Mouse (Mus musculus) MEL (cell line): ENCODE results near the gene Gm29776.

Experiments
- CTCF ChIP-seq, 3 experiments: IDR thresholded peaks in 2 of 3; conservative IDR thresholded peaks in 1 of 3; 2 replicates each; pipeline ENCODE4 v1.5.1; 2011 to 2012; ENCODE audit warnings: low read length in 3 of 3, low read depth in 2 of 3, mild to moderate bottlenecking in 2 of 3, improper control_type of control experiment in 1 of 3, inconsistent platforms in 1 of 3, mixed read lengths in 1 of 3, moderate library complexity in 1 of 3; ENCODE audit not compliant: control insufficient read depth in 1 of 3, insufficient read depth in 1 of 3, poor library complexity in 1 of 3, severe bottlenecking in 1 of 3
- GABPA ChIP-seq: IDR thresholded peaks from 2 replicates; pipeline ENCODE4 v1.6.1; 2012; ENCODE audit warnings: low read depth, mild to moderate bottlenecking, inconsistent platforms, low read length, improper control_type of control experiment, moderate library complexity
- MAFK ChIP-seq: IDR thresholded peaks from 2 replicates; pipeline ENCODE4 v1.6.1; 2011; ENCODE audit warnings: low read depth, mild to moderate bottlenecking, low read length, improper control_type of control experiment, borderline replicate concordance
- POLR2A ChIP-seq, 2 experiments: IDR thresholded peaks; 2 replicates each; pipeline ENCODE4 v1.6.1; 2011 to 2012; ENCODE audit warnings: low read length in 2 of 2, mild to moderate bottlenecking in 2 of 2, control low read depth in 1 of 2, improper control_type of control experiment in 1 of 2, low read depth in 1 of 2, moderate library complexity in 1 of 2; ENCODE audit not compliant: control insufficient read depth in 1 of 2, insufficient read depth in 1 of 2, poor library complexity in 1 of 2
- ZMIZ1 ChIP-seq: IDR thresholded peaks from 2 replicates; pipeline ENCODE4 v1.6.1; 2012; ENCODE audit warnings: low read depth, mild to moderate bottlenecking, inconsistent platforms, low read length, improper control_type of control experiment, moderate library complexity

DNA sequence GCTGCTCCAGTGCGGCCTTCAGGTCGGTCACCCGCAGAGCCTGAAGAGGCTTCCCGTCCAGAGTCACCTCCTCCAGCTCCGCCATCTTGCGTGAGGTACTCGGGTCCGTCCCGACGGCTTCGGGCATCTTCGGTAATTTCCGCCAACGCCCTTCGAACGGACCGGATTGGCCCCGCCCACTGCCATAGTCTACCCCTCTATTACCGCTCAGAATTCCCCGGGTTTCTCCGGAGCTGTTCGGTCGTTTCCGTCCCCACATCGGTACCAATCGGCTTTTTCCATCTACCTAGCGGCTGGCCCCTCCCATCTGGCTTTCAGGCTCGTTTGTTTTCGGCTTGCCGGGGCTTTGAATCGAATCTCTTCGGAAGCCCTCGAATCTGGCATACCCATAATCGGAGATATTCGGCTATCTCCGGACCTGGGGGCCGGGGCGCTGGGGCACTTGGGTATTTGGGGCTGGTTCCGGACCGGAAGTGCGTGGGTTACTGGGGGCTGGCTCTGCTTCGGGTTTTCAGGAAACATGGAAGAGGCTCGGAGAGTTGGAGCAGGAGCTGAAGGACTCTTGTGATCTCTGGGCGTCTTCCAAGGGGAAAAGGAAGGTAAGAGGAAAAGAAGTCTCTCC, 12.0 kb downstream of the Gm29776 start, which contains the start of gene Acin1:
- TF ChIP-seq CTCF (IDR thresholded peaks at IDR 0.05 in 2 of 3, conservative IDR thresholded peaks at IDR 0.05 in 1 of 3; ENCODE audit: control insufficient read depth in 1 of 3, insufficient read depth in 1 of 3, low read depth in 2 of 3, low read length in 3 of 3, poor library complexity in 1 of 3, severe bottlenecking in 1 of 3) (no peak), GABPA (no peak), POLR2A (IDR thresholded peaks at IDR 0.05; ENCODE audit: control insufficient read depth in 1 of 2, insufficient read depth in 1 of 2, low read depth in 1 of 2, low read length in 2 of 2, poor library complexity in 1 of 2) (peak in 1 of 2 experiments; percentile 91; a peak in 2 of 4 replicates), ZMIZ1 (peak; percentile 73), MAFK (no peak)
